Mouse (Mus musculus) hindbrain, embryonic 11.5 days (tissue): ENCODE measurements around the gene Odf2. TPM values are rescaled to one million over a fixed set of nuclear protein-coding genes. Genes with fewer than 3 reads are reported as not detected.
"Not testable (repeated sequence)": the region's sequence is repeated elsewhere in the genome, so short reads cannot be mapped to it uniquely, and the experiment has no call there.

Experiments
- ATAC-seq: fragments of 200-750 bp; cut with Nextera tagmentation; 2 replicates; pipeline ENCODE4 v1.8.0; 2017; ENCODE audit warnings: mild to moderate bottlenecking, moderate TSS enrichment, moderate library complexity; ENCODE audit not compliant: low FRiP score
- DNase-seq: peaks from one replicate; pipeline ENCODE4 v3.0.0-alpha.2; 2015; ENCODE audit warnings: low spot score
- H3K27ac ChIP-seq: fragments of 300-500 bp; sonication (generic); 2 replicates; pipeline ENCODE4 v1.5.1; 2014; ENCODE audit warnings: mild to moderate bottlenecking, low read depth, low read length
- H3K27me3 ChIP-seq: fragments of 300-500 bp; sonication (generic); 2 replicates; pipeline ENCODE4 v1.6.1; 2014; ENCODE audit warnings: mild to moderate bottlenecking, low read length, moderate library complexity, mixed read lengths; ENCODE audit not compliant: control insufficient read depth, insufficient read depth
- H3K36me3 ChIP-seq: fragments of 300-500 bp; sonication (generic); 2 replicates; pipeline ENCODE4 v1.6.1; 2014; ENCODE audit warnings: mild to moderate bottlenecking, low read length, moderate library complexity, mixed read lengths; ENCODE audit not compliant: control insufficient read depth, insufficient read depth
- H3K4me1 ChIP-seq: fragments of 300-500 bp; sonication (generic); replicated peaks from 2 replicates; pipeline ENCODE4 v1.6.1; 2014; ENCODE audit warnings: low read length, mixed read lengths; ENCODE audit not compliant: control insufficient read depth, insufficient read depth
- H3K4me2 ChIP-seq: fragments of 300-500 bp; sonication (generic); replicated peaks from 2 replicates; pipeline ENCODE4 v1.6.1; 2014; ENCODE audit warnings: mild to moderate bottlenecking, low read depth, low read length
- H3K4me3 ChIP-seq: fragments of 300-500 bp; sonication (generic); 2 replicates; pipeline ENCODE4 v1.5.1; 2014; ENCODE audit warnings: low read depth, low read length
- H3K9ac ChIP-seq: fragments of 300-500 bp; sonication (generic); 2 replicates; pipeline ENCODE4 v1.6.1; 2014; ENCODE audit warnings: low read depth, low read length
- H3K9me3 ChIP-seq: fragments of 300-500 bp; sonication (generic); 2 replicates; pipeline ENCODE4 v1.6.1; 2016; ENCODE audit warnings: low read length; ENCODE audit not compliant: control insufficient read depth
- WGBS: fragments of 180-500 bp; shearing (Covaris S2); extraction: QIAGEN DNeasy Blood & Tissue Kit; methylation state at CpG from one replicate; pipeline ENCODE4 v1.1.7; 2014; 5-methylcytosine and 5-hydroxymethylcytosine counted together
- polyA plus RNA-seq: library from polyadenylated mRNA; unstranded; fragments of >200 nt; fragmentation: Nextera tagmentation; extraction: Ambion mirVana; gene quantifications from 2 replicates; pipeline ENCODE4 v1.2.1, GENCODE M21; 2014

Gene Odf2
- polyA plus RNA-seq, 1 experiment from 2014 or later: 89.0 TPM

DNA sequence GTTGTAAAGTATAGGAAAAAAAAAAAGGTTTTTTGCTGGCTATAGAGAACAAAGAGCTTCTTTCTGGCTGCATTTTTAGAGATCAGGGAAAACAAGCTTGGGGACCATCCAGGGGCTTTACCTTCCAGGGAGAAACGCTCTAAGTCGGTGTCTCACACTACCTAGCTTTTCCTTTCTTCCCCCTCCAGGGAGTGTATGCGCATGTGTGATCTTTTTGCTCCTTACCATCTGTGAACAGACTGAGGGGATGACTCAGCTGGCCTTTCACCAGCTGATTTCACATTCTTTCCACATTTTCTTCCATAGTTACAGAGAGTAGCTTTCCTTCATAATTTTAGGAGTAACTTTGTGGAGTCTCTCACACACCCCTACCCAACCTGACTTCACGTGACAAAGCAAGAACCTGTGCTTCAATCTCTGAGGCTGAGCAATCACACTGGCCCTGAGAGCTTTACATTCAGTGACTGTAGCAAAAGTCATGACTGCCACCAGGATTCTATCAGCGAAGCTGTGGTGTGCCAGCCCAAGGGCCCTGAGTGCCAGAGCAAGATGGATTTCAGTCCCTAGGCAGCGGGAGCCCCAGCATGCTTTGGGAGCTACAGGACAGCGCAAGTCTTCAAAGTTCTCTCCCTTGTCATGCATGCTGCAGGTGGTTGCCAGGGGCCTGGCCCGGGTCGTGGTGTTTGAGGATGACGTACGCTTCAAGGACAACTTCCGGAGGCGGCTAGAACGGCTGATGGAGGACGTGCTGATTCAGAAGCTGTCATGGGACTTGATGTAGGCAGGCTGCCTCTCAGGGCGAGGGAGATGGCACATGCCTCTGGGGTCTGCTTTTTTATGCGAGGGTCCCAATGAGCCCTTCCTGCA is 8.8 kb upstream of the Odf2 start:
- Histone ChIP-seq H3K4me3 (no peak overlapping the region), H3K9ac (no peak overlapping the region), H3K27ac (no peak overlapping the region), H3K4me1 (no peaks in the 10 kb centered on the region), H3K27me3 (no peaks in the 10 kb centered on the region), H3K9me3 (no peaks in the 10 kb centered on the region), H3K4me2 (no peak overlapping the region), H3K36me3 (0 out of 2 replicates have a peak, but pooled peaks cover 4% of the 10 kb centered on the region)
- ATAC-seq: no peak
- 74% methylated on average over 17 of the region's 17 CpGs for WGBS
- DNase-seq: no peak

DNA sequence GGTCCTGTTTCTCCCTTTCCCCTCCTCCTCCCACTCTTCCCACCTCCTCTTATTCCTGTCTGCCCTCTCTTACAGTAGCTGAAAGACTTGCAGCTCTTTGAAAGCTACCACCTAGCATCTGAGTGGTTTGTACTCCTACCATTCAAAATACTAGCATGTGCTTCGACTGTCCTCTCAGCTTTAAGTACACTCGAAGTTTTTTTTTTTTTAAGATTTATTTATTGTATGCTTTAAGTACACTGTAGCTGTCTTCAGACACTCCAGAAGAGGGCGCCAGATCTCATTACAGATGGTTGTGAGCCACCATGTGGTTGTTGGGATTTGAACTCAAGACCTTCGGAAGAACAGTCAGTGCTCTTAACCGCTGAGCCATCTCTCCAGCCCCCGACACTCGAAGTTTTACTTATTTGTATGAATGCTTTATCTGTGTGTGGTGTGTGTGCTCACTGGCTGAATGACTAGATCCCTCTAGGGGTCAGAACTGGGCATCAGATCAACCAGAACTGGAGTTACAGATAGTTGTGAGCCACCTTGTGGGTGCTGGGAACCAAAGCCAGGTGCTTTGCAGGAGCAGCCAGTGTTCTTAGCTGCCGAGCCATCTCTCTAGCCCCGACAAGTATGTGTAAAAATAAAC is 2.2 kb upstream of the Odf2 start:
- H3K4me2 ChIP-seq, H3K9ac ChIP-seq, H3K4me3 ChIP-seq, H3K4me1 ChIP-seq, DNase-seq, H3K27ac ChIP-seq, H3K9me3 ChIP-seq, H3K36me3 ChIP-seq, ATAC-seq, H3K27me3 ChIP-seq: not testable (repeated sequence)
- 85% methylated on average over 9 of the region's 9 CpGs for WGBS

DNA sequence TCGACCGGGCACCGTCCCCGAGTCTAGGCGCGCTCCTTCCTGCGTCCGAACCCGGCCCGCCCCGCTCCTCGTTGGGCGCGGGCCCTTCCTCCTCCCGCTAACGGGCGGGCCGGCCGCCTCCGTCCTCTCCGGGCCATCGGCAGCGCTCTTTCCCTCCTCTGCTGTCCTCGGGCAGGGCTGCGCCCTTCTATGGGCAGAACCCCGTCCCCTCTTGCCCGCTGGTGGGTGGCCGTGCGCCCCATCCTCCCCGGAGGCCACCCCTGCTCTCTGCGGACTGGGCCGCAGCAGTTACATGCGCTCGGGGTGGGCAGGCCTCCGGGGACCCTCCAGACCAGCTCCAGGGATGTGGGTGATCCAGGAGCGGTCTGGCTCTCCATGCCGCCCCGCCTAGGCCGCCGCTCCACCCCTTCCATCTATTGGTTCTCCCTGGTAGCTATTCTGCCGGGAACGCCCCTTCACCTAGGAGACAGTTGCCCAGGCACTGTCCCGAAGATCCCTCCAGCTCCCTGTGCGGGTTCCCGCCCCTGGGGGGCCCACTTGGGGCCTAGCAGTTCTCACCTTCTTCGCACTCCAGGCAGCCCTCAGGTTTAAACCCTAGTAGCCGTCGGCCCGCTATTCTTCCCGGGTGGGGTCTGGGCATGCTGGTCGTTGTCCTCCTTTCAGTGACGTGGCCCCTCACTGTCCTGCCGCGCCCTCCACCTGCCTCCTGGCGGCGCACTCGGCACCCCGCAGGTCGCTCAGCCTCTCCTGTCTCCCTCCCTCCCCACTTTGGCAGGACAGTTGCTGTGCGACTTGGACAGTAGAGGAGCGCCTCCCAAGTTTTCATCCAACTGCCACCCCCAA is 1.2 kb downstream of the Odf2 start:
- H3K4me1 ChIP-seq: peaks cover 3% of the 10 kb centered on the region; the same call in 1 of the 2 replicates
- peak overlapping the region; percentile 91 for H3K27ac ChIP-seq
- WGBS: under 1% methylated on average over 54 of the region's 61 CpGs
- ATAC-seq: peak; percentile 91
- no peaks in the 10 kb centered on the region for H3K9me3 ChIP-seq
- H3K4me3 ChIP-seq: peak overlapping the region; percentile 79
- no peaks in the 10 kb centered on the region for H3K27me3 ChIP-seq
- H3K4me2 ChIP-seq: peak overlapping the region; percentile 92
- H3K36me3 ChIP-seq: peaks cover 17% of the 10 kb centered on the region
- peak overlapping the region; percentile 95 for H3K9ac ChIP-seq
- peak; percentile 87 for DNase-seq

DNA sequence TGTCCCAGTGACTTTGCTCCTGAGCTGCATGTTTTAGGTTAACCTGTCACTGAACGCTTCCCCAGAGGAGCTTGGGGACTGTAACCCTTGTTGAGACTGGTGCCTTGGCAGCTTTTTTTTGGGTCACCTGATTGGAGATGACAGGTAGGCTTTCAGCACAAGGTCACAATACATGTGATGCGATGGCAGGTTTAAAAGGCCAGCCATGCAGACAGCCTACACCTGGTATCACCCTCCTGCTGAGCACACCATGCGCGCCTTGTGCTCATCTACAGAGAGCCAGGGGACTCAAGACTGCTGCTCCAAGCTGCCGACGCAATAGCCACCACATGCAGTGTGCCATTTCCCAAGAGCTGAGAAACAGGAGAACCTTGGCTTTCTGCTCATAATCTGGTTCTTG is 2.8 kb downstream of the Odf2 start:
- Histone ChIP-seq H3K36me3 (peaks cover 20% of the 10 kb centered on the region), H3K27ac (no peak overlapping the region), H3K9me3 (no peaks in the 10 kb centered on the region), H3K4me3 (no peak overlapping the region), H3K27me3 (no peaks in the 10 kb centered on the region), H3K4me1 (peaks cover 3% of the 10 kb centered on the region; the same call in 1 of the 2 replicates), H3K9ac (no peak overlapping the region), H3K4me2 (no peak overlapping the region)
- ATAC-seq (no peak), DNase-seq (no peak)
- WGBS: 93% methylated on average over 6 of the region's 6 CpGs

DNA sequence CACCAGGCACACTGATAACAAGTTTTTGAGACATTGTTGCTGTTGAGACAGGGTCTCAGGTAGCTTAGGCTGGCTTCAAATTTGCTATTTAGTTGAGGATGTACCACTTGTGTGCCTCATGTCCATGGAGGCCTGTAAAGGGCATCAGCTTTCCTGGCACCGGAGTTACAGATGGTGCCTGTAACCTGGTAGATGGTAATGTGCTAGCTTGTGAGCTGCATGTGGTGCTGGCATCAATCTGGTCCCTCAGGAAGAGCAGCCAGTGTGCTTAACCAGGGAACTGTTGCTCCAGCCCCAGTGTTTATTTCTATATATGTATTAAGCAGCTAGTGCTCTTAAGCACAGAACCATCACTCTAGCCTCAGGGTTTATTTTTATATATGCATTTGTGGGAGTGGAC is 7.0 kb downstream of the Odf2 start:
- Histone ChIP-seq H3K4me2 (no peak overlapping the region), H3K4me3 (no peak overlapping the region), H3K27me3 (no peaks in the 10 kb centered on the region), H3K27ac (no peak overlapping the region), H3K9me3 (no peaks in the 10 kb centered on the region), H3K4me1 (no peaks in the 10 kb centered on the region), H3K36me3 (peaks cover 20% of the 10 kb centered on the region), H3K9ac (no peak overlapping the region)
- WGBS: 100% methylated on average over 1 of the region's 1 CpGs
- no peak for DNase-seq
- no peak for ATAC-seq

DNA sequence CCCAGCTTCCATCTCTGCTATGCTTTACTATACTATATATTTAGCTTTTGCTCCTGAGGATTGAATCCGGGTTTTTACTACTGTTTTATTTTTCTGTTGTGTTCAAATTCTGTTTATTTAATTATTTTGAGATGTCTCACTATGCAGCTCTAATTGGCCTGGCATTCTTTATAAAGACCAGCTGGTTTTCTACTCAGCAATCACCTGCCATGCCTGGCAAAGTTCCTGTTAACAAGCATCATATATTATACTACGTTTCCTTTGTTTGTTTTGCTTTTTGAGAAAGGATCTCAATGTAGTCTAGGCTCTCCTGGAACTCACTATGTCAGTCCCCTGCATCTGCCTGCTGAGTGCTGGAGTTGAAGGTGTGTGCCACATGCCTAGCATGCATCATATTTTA is 8.3 kb downstream of the Odf2 start:
- WGBS: 90% methylated on average over 2 of the region's 2 CpGs

DNA sequence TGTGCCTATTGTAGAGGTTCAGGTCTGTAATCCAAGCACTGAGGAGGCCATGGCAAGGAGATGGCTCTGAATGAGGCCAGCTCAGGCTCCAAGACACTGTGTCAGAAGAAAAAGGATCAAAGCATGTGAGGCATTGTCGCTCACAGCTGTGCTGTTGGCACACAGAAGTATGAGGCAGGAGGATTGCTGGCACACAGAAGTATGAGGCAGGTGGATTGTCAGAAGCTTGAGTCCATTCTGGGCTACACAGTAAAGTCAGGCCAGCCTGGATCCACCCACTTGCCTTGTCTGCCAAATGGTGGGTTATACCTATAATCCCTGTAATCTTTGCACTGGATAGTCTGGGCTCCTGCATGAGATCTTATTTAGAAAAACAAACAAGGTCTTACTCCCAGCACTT is 9.1 kb downstream of the Odf2 start:
- no peak for DNase-seq
- Histone ChIP-seq H3K9ac (no peak overlapping the region), H3K9me3 (no peaks in the 10 kb centered on the region), H3K4me2 (no peak overlapping the region), H3K27ac (no peak overlapping the region), H3K27me3 (no peaks in the 10 kb centered on the region), H3K36me3 (peaks cover 23% of the 10 kb centered on the region), H3K4me3 (no peak overlapping the region), H3K4me1 (no peaks in the 10 kb centered on the region)
- no peak for ATAC-seq
- WGBS: 93% methylated on average over 1 of the region's 1 CpGs

More for the DNA sequence above, 8.3 kb downstream of the Odf2 start:
- DNase-seq: no peak
- no peaks in the 10 kb centered on the region for H3K4me1 ChIP-seq
- no peak overlapping the region for H3K9ac ChIP-seq
- H3K36me3 ChIP-seq: peaks cover 23% of the 10 kb centered on the region
- ATAC-seq: no peak
- H3K4me2 ChIP-seq: no peak overlapping the region
- H3K27ac ChIP-seq: no peak overlapping the region
- H3K27me3 ChIP-seq: no peaks in the 10 kb centered on the region
- no peak overlapping the region for H3K4me3 ChIP-seq
- no peaks in the 10 kb centered on the region for H3K9me3 ChIP-seq

DNA sequence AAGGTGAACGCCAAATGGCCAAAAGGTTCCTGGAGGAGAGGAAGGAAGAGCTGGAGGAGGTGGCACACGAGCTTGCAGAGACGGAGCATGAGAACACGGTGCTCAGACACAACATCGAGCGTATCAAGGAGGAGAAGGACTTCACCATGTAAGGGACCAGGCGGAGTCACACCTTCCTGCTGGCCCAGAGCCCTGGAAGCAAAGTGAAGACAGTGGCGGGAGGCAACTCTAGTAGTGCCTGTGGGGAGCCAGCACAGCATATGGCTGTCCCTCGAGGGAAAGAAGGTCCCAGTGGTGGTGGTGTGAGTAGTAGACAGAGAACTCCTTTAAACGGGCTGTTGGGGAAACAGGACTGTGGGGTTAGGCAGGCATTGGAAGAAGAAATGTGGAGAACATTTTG is 13.2 kb downstream of the Odf2 start:
- no peak overlapping the region for H3K4me3 ChIP-seq
- ATAC-seq (no peak), DNase-seq (no peak)
- no peak overlapping the region for H3K9ac ChIP-seq
- peaks cover 20% of the 10 kb centered on the region for H3K36me3 ChIP-seq
- H3K4me1 ChIP-seq: no peaks in the 10 kb centered on the region
- no peaks in the 10 kb centered on the region for H3K9me3 ChIP-seq
- WGBS: 93% methylated on average over 10 of the region's 10 CpGs
- no peak overlapping the region for H3K4me2 ChIP-seq
- no peaks in the 10 kb centered on the region for H3K27me3 ChIP-seq
- no peak overlapping the region for H3K27ac ChIP-seq
